Mouse (Mus musculus) intestine, embryonic 14.5 days (tissue): ENCODE data around the gene Txndc17. TPM values are rescaled to one million over a fixed set of nuclear protein-coding genes. Genes with fewer than 3 reads are reported as not detected.

Experiments used
- ATAC-seq: fragments of 200-750 bp; cut with Nextera tagmentation; replicated peaks from 2 replicates; pipeline ENCODE4 v1.8.0; 2017; ENCODE audit warnings: low read depth, moderate number of reproducible peaks, moderate TSS enrichment, moderate library complexity; ENCODE audit not compliant: low FRiP score, low TSS enrichment
- DNase-seq: peaks from one replicate; pipeline ENCODE4 v3.0.0-alpha.2; 2018; ENCODE audit warnings: low spot score
- H3K27ac ChIP-seq: fragments of 300-500 bp; sonication (generic); 2 replicates; pipeline ENCODE4 v1.5.1; 2014; ENCODE audit warnings: low read depth, mild to moderate bottlenecking, control low read depth
- H3K27me3 ChIP-seq: fragments of 300-500 bp; sonication (generic); replicated peaks from 2 replicates; pipeline ENCODE4 v1.6.1; 2014; ENCODE audit warnings: low read length, control low read depth; ENCODE audit not compliant: control insufficient read depth, insufficient read depth
- H3K36me3 ChIP-seq: fragments of 300-500 bp; sonication (generic); 2 replicates; pipeline ENCODE4 v1.6.1; 2014; ENCODE audit warnings: low read length, control low read depth; ENCODE audit not compliant: control insufficient read depth, insufficient read depth
- H3K4me1 ChIP-seq: fragments of 300-500 bp; sonication (generic); replicated peaks from 2 replicates; pipeline ENCODE4 v1.6.1; 2014; ENCODE audit warnings: low read length, control low read depth, mixed read lengths; ENCODE audit not compliant: control insufficient read depth, insufficient read depth
- H3K4me2 ChIP-seq: fragments of 300-500 bp; sonication (generic); 2 replicates; pipeline ENCODE4 v1.6.1; 2014; ENCODE audit warnings: low read length
- H3K4me3 ChIP-seq: fragments of 300-500 bp; sonication (generic); 2 replicates; pipeline ENCODE4 v1.5.1; 2014; ENCODE audit warnings: low read depth, low read length, control low read depth, mixed read lengths
- H3K9ac ChIP-seq: fragments of 300-500 bp; sonication (generic); 2 replicates; pipeline ENCODE4 v1.6.1; 2014; ENCODE audit warnings: mild to moderate bottlenecking, low read length
- H3K9me3 ChIP-seq: fragments of 300-500 bp; sonication (generic); 2 replicates; pipeline ENCODE4 v1.6.1; 2016; ENCODE audit warnings: low read length, control low read depth; ENCODE audit not compliant: control insufficient read depth
- WGBS: fragments of 180-500 bp; shearing (Covaris S2); extraction: QIAGEN DNeasy Blood & Tissue Kit; methylation state at CpG from one replicate; pipeline ENCODE4 v1.1.7; 2014; 5-methylcytosine and 5-hydroxymethylcytosine counted together
- polyA plus RNA-seq: library from polyadenylated mRNA; unstranded; fragments of >200 nt; fragmentation: Nextera tagmentation; extraction: Ambion mirVana; gene quantifications from 2 replicates; pipeline ENCODE4 v1.2.1, GENCODE M21; 2014

The Txndc17 gene
- polyA plus RNA-seq, 1 experiment from 2014 or later = 268 TPM

DNA sequence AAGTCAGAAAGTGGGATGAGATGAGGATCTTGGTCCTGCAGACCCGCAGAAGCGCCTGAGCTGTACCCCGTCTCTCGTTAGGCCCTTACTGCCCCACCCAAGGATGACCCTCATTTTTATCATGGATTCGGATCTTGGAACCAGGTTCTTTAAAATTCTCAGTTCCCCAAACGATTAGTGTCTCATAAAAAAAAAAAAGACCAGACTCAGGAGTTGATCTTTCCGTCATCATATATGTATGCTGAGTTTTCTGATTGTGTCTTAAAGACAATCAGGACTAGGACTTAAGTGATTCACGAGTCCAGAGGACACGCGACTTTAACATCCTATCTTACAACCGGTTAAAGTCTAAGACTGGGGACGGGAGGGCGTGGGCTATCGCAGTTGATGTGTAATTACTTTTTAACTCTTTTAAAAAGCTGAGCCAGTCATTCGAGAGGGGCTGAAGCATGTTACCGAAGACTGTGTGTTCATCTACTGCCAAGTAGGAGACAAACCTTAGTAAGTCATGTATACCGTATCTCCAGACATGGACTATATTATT, 559 bp downstream of the Txndc17 start:
- Histone ChIP-seq H3K9me3 (no peaks in the 10 kb centered on the region), H3K9ac (peak overlapping the region; percentile 72), H3K4me3 (peak overlapping the region; percentile 86), H3K4me1 (peaks cover 15% of the 10 kb centered on the region), H3K27me3 (no peaks in the 10 kb centered on the region), H3K4me2 (peak overlapping the region; percentile 91), H3K36me3 (peaks cover 38% of the 10 kb centered on the region), H3K27ac (peak overlapping the region; percentile 73; the same call in 1 of the 2 replicates)
- ATAC-seq = no peak
- 12% methylated on average over 17 of the region's 17 CpGs for WGBS
- no peak for DNase-seq

DNA sequence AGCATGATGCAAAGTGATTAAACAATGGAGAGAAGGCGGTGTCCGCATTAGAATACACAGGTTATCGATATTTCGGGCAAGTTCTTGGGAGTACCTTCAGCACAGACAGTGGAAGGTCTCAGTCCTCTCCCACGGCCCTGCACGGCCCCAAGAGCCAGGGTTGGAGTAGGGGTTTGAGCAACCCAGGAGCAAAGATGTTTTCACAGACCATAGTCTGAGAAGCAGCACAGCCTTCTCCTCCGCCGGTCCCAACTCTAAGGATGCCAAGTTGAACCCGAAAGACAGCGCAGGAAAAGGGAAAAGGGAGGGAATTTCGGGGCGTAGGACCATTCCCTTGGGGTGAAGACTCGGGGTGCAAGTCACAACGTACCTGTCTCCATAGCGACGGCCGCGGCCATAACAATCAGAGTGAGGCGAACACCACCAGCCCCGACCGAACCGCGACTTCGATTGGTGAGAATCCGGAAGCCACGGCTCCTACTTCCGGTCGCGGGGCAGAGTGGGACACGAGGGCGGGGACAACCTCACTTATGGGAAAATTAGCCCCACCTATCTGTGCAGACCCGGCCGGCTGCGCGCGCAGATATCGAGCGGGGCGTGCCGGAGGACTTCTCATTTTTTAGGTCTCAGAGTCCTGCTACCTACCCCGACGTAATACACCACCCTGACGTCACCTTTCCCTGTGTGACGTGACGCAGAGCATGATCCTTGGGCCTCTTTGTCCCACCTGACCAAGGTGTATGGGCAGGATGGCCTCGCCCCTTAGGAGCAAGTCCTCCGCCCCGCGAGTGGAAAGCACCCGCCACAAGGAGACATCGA, 7.5 kb downstream of the Txndc17 start:
- Histone ChIP-seq H3K4me2 (peak overlapping the region; percentile 97), H3K27me3 (no peaks in the 10 kb centered on the region), H3K9ac (peak overlapping the region; percentile 83), H3K27ac (peak overlapping the region; percentile 77), H3K4me1 (peaks cover 4% of the 10 kb centered on the region; the same call in 1 of the 2 replicates), H3K4me3 (peak overlapping the region; percentile 95), H3K36me3 (peaks cover 36% of the 10 kb centered on the region), H3K9me3 (no peaks in the 10 kb centered on the region)
- WGBS = under 1% methylated on average over 51 of the region's 51 CpGs
- DNase-seq (peak; percentile 99), ATAC-seq (peak; percentile 95)

DNA sequence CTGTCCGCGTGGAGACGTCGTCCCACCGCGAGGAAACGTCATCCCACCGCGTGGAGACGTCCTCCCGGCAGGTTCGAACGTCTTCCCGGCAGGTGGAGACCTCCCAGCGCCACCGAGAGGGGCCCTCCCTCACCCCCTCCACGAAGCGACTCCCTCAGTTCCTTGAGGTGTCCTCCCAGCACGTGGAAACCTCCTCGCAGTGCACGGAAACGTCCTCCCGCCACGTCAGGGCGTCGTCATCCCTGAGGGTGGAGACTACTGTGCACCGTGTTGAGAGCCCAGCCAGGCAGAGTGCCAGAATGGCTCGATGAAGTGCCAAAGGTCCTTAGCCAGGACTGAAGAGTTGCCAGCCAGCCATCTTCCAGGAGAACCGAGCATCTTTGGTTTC, 8.1 kb downstream of the Txndc17 start, which contains the start of gene Med31:
TSS of gene Med31 (minus strand) at position 183 of the 388 bp plus-strand sequence.
- Histone ChIP-seq H3K4me3 (peak within 1 kb of the TSS; percentile 95), H3K4me2 (peak within 1 kb of the TSS; percentile 97), H3K27ac (peak within 1 kb of the TSS; percentile 77), H3K9me3 (no peaks in the 10 kb centered on the region), H3K9ac (peak within 1 kb of the TSS; percentile 83), H3K4me1 (peaks cover 4% of the 10 kb centered on the region; the same call in 1 of the 2 replicates), H3K36me3 (peaks cover 30% of the 10 kb centered on the region), H3K27me3 (no peaks in the 10 kb centered on the region)
- ATAC-seq (peak; percentile 79), DNase-seq (no peak)
- 2% methylated on average over 29 of the region's 29 CpGs for WGBS

DNA sequence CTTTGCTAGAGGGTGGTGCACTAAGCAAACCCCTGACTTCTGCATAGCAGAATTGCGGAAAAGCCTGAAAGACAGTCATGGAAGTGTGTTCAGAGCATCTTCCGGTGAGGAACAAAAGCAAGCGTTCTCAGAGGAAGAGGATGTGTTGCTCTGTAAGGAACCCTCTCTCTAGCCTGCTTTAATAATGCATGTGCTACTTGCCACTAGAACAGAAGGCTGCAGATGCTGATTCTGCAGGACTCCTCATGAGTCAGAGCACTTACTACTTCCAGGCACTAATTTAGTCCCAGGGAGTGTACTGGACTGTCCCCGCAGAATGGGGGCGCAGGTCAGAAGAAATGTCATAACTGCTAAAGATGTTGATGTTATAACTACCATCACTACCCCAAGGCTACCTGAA, 9.8 kb downstream of the Txndc17 start:
- peaks cover 13% of the 10 kb centered on the region for H3K36me3 ChIP-seq
- H3K4me2 ChIP-seq = no peak overlapping the region
- no peak overlapping the region for H3K4me3 ChIP-seq
- no peak overlapping the region for H3K9ac ChIP-seq
- no peaks in the 10 kb centered on the region for H3K9me3 ChIP-seq
- DNase-seq (no peak), ATAC-seq (no peak)
- H3K27me3 ChIP-seq = no peaks in the 10 kb centered on the region
- WGBS = 81% methylated on average over 5 of the region's 5 CpGs
- H3K27ac ChIP-seq = no peak overlapping the region
- peaks cover 4% of the 10 kb centered on the region; the same call in 1 of the 2 replicates for H3K4me1 ChIP-seq

GRCm38 (mm10) chr11:72221278-72221677, 13.9 kb downstream of the Txndc17 start:
- ATAC-seq (no peak), DNase-seq (peak; percentile 79)
- no peaks in the 10 kb centered on the region for H3K9me3 ChIP-seq
- H3K4me1 ChIP-seq = no peaks in the 10 kb centered on the region
- H3K4me2 ChIP-seq = no peak overlapping the region
- H3K27ac ChIP-seq = no peak overlapping the region
- H3K4me3 ChIP-seq = no peak overlapping the region
- 15% methylated on average over 6 of the region's 6 CpGs for WGBS
- H3K27me3 ChIP-seq = no peaks in the 10 kb centered on the region
- no peak overlapping the region for H3K9ac ChIP-seq
- H3K36me3 ChIP-seq = no peaks in the 10 kb centered on the region

DNA sequence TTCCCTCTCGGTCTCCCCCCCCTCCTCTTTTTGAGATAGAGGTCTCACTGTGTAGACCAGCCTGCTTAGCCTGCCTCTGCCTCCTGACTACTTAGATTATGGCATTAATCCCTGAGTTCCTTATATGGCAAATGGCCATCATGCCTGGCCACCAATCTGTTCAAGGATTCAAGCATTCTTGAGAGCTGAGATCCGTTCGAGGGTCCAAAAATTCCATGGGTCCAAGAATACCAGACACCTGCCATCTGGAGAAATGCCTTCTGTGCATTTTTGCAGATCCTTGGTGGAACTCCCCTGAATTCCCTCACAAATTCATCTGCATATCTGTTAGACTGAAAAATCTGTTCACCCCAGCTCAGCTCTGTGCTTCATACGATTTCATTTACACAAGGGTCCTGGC, 16.1 kb downstream of the Txndc17 start:
- Histone ChIP-seq H3K27ac (no peak overlapping the region), H3K9ac (no peak overlapping the region), H3K4me2 (no peak overlapping the region), H3K4me1 (no peaks in the 10 kb centered on the region), H3K9me3 (no peaks in the 10 kb centered on the region), H3K27me3 (no peaks in the 10 kb centered on the region), H3K36me3 (no peaks in the 10 kb centered on the region), H3K4me3 (no peak overlapping the region)
- DNase-seq (no peak), ATAC-seq (no peak)
- WGBS = 82% methylated on average over 4 of the region's 4 CpGs

DNA sequence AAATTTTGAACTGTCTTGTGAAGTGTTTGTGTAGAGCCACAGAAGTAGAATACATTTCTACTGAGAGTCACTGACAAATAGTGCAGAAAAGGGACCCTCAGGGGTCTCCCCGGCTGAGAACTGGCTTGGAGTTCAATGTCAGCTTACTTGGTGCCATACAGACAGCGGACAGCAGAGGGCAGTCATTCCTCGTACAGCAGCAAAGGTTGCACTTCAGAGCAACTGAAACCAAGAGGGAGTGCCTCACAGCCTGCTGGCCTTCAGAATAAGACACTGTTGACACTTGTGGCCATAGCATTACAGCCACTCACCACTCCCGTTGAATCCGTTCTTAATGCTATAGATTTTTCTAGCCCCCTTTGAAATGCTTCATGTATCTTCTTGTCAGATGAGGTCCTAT, 17.5 kb downstream of the Txndc17 start:
- H3K36me3 ChIP-seq = no peaks in the 10 kb centered on the region
- no peak overlapping the region for H3K9ac ChIP-seq
- H3K4me3 ChIP-seq = no peak overlapping the region
- H3K27ac ChIP-seq = no peak overlapping the region
- 7% methylated on average over 5 of the region's 5 CpGs for WGBS
- no peak overlapping the region for H3K4me2 ChIP-seq
- H3K9me3 ChIP-seq = no peaks in the 10 kb centered on the region
- ATAC-seq = no peak; the same call in 1 of the 2 replicates
- H3K4me1 ChIP-seq = no peaks in the 10 kb centered on the region
- H3K27me3 ChIP-seq = no peaks in the 10 kb centered on the region
- DNase-seq = peak; percentile 87

DNA sequence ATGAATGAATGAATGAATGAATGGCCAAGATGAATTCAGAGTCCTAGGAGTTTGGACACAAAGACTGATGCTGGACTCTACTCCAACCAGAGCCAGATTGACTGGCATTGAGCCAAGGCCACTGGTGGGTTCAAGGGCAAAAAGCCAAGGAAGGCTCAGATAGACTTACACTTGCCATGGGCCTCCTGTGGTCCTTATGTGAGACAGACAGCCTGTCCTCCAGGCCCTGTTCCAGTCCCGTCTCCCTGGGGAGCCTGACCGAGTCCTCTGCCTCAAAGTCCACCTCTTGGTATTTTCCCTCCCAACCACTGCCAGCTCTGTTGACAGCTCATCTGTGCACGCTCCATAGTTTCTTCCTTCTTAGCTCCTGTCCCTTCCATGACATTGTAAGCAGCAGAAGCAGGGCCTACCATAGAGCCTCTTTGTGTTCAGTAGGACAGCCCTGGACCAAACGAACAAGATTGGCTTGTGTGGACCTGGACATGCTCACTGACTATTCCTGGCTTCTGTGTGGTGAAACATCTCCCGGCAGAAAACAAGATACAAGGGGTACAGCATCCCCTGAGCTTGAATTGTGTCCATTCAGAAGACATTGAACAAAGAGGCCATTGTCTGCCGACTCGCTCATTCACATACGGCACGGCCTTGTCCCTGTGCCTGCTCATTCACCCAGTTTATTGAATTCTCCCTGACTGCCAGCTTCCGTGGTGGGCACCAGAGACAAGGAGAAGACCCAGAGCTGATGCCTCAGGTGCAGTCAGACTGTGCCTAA, 18.9 kb downstream of the Txndc17 start:
- peak; percentile 50 for DNase-seq
- 71% methylated on average over 10 of the region's 10 CpGs for WGBS
- no peak for ATAC-seq
- Histone ChIP-seq H3K4me2 (no peak overlapping the region), H3K4me1 (no peaks in the 10 kb centered on the region), H3K36me3 (no peaks in the 10 kb centered on the region), H3K4me3 (no peak overlapping the region), H3K27ac (peak overlapping the region; percentile 20; the same call in 1 of the 2 replicates), H3K9me3 (no peaks in the 10 kb centered on the region), H3K9ac (no peak overlapping the region), H3K27me3 (no peaks in the 10 kb centered on the region)
